Mouse (Mus musculus) hindbrain, postnatal 0 days (tissue): ENCODE measurements at regions not wholly inside any gene's neighbourhood (a gene's known extent, or its start where the extent isn't known, plus 50 kb on each side); places are given as distances from the start of the nearest gene placed in this dataset.
A peak's percentile ranks its signal among the peaks of the same experiment; 100 is the strongest.

Source experiments
- ATAC-seq: fragments of 200-750 bp; cut with Nextera tagmentation; 2 replicates; pipeline ENCODE4 v1.8.0; 2017; ENCODE audit warnings: mild to moderate bottlenecking, moderate TSS enrichment, moderate library complexity
- DNase-seq: peaks from one replicate; pipeline ENCODE4 v3.0.0-alpha.2; 2015; ENCODE audit warnings: low spot score
- H3K27ac ChIP-seq: fragments of 300-500 bp; sonication (generic); 2 replicates; pipeline ENCODE4 v1.5.1; 2014; ENCODE audit warnings: mild to moderate bottlenecking
- H3K27me3 ChIP-seq: fragments of 300-500 bp; sonication (generic); 2 replicates; pipeline ENCODE4 v1.6.1; 2014; ENCODE audit warnings: low read length, mixed read lengths; ENCODE audit not compliant: insufficient read depth
- H3K36me3 ChIP-seq: fragments of 300-500 bp; sonication (generic); 2 replicates; pipeline ENCODE4 v1.6.1; 2014; ENCODE audit warnings: low read length, mixed read lengths; ENCODE audit not compliant: insufficient read depth
- H3K4me1 ChIP-seq: fragments of 300-500 bp; sonication (generic); 2 replicates; pipeline ENCODE4 v1.6.1; 2014; ENCODE audit warnings: antibody characterized with exemption, low read length, mixed read lengths; ENCODE audit not compliant: insufficient read depth
- H3K4me2 ChIP-seq: fragments of 300-500 bp; sonication (generic); 2 replicates; pipeline ENCODE4 v1.6.1; 2014; ENCODE audit warnings: low read depth, mild to moderate bottlenecking, low read length, moderate library complexity, mixed read lengths
- H3K4me3 ChIP-seq: fragments of 300-500 bp; sonication (generic); 2 replicates; pipeline ENCODE4 v1.5.1; 2014; ENCODE audit warnings: low read length
- H3K9ac ChIP-seq: fragments of 300-500 bp; sonication (generic); replicated peaks from 2 replicates; pipeline ENCODE4 v1.6.1; 2014; ENCODE audit warnings: mild to moderate bottlenecking, low read length, moderate library complexity, mixed read lengths
- H3K9me3 ChIP-seq: fragments of 300-500 bp; sonication (generic); 2 replicates; pipeline ENCODE4 v1.6.1; 2016; ENCODE audit warnings: low read length, mixed read lengths
- CTCF ChIP-seq: IDR thresholded peaks from 2 replicates; pipeline ENCODE4 v1.5.1; 2016; ENCODE audit warnings: antibody characterized with exemption, control low read depth, low read depth
- WGBS: fragments of 180-500 bp; shearing (Covaris S2); extraction: QIAGEN DNeasy Blood & Tissue Kit; methylation state at CpG from one replicate; pipeline ENCODE4 v1.1.7; 2014; 5-methylcytosine and 5-hydroxymethylcytosine counted together

DNA sequence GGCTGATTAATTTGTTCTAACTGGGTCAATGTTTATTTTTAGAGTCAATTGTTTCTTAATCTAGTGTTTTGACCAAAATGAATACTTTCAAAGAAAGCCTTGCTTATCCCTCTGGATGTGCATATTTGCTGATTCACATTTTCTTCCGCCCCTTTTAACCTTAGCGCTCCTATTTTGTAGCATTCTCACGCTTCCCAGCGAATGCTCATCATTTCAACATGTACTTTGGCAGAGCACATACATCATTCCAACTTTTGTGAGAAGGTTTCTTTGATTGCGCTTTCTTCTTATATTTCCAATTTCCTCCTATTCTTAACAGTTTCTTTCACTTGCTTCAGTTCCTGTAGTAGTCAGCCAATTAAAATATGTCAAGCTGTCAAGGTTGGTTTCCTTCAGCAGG, 998.7 kb downstream of the Tecrl start:
- Histone ChIP-seq H3K27me3 (no peaks in the 10 kb centered on the region), H3K9me3 (no peaks in the 10 kb centered on the region), H3K4me1 (no peaks in the 10 kb centered on the region), H3K9ac (no peak overlapping the region), H3K4me2 (no peak overlapping the region), H3K27ac (no peak overlapping the region), H3K4me3 (no peak overlapping the region), H3K36me3 (no peaks in the 10 kb centered on the region)
- ATAC-seq (no peak), DNase-seq (no peak)
- WGBS, result 79% methylated on average over 5 of the region's 5 CpGs
- no peak for TF ChIP-seq CTCF

DNA sequence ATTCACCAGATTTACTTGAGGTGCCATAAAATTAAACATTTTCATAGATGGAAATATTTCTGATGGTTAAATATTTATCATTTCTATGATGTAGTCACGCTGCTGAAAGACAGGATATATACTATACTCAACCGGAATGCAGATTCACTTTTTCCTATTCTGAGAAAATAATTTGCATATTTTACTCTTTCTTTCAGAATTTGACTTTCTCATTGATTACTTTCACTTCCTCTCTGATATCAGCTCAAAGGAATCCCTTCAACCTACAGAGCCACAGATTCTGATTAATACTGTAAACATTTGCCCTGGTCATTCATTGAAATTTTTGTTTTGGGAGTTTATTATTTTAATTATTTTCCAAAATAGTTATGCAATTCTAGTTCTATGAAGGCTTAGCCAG, 1003.9 kb downstream of the Tecrl start:
- Histone ChIP-seq H3K36me3 (no peaks in the 10 kb centered on the region), H3K4me2 (no peak overlapping the region), H3K4me3 (no peak overlapping the region), H3K4me1 (no peaks in the 10 kb centered on the region), H3K9me3 (no peaks in the 10 kb centered on the region), H3K27ac (no peak overlapping the region), H3K9ac (no peak overlapping the region), H3K27me3 (no peaks in the 10 kb centered on the region)
- no peak for TF ChIP-seq CTCF
- ATAC-seq, result no peak
- 89% methylated on average over 2 of the region's 2 CpGs for WGBS
- no peak for DNase-seq

DNA sequence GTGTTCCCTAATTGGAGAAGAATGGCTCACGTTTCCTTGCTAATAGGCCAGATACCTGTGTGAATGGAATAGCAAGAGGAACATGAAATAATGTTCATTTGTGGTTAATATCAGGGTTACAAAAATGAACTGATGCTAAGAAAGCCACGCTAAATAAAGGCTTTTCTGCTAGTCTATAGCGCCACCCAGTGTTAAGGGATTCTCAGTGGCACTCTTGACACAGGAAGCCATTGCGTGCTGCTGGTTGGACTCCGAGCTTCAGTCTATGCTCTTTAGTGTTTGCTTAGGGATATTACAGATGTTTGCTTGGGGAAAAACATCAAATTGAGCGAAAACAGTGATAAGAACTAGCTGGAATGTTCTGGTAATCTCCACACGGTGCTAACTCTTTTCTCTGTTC, 1008.3 kb downstream of the Tecrl start:
- Histone ChIP-seq H3K4me1 (no peaks in the 10 kb centered on the region), H3K27me3 (no peaks in the 10 kb centered on the region), H3K9me3 (no peaks in the 10 kb centered on the region), H3K27ac (no peak overlapping the region), H3K9ac (no peak overlapping the region), H3K4me2 (no peak overlapping the region), H3K4me3 (no peak overlapping the region), H3K36me3 (no peaks in the 10 kb centered on the region)
- WGBS, result 9% methylated on average over 7 of the region's 7 CpGs
- peak; percentile 92 for TF ChIP-seq CTCF
- ATAC-seq, result peak; percentile 66; the same call in 1 of the 2 replicates
- DNase-seq, result peak; percentile 95

DNA sequence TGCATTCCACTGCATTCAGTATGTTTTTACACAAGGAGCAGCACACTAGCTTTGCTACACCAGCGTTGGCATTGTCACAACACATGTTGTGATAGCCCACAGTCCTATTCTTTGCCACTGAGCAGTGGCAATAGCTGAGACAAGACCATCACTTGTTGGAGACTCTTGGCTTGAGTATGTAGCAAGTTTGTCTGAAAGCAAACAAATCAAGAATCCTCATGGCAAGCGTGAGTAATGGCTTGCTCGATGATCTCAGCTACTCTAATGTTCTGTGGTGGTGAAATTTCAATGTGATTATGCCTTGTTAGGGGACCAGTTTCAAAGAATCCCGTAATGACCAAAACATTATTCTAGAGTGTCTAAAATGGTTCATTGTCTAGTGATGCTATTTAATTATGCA, 1030.6 kb downstream of the Tecrl start:
- Histone ChIP-seq H3K36me3 (no peaks in the 10 kb centered on the region), H3K4me1 (no peaks in the 10 kb centered on the region), H3K9ac (no peak overlapping the region), H3K9me3 (no peaks in the 10 kb centered on the region), H3K4me2 (no peak overlapping the region), H3K4me3 (no peak overlapping the region), H3K27ac (no peak overlapping the region), H3K27me3 (no peaks in the 10 kb centered on the region)
- no peak for TF ChIP-seq CTCF
- ATAC-seq (no peak), DNase-seq (no peak)
- WGBS, result 72% methylated on average over 4 of the region's 4 CpGs

DNA sequence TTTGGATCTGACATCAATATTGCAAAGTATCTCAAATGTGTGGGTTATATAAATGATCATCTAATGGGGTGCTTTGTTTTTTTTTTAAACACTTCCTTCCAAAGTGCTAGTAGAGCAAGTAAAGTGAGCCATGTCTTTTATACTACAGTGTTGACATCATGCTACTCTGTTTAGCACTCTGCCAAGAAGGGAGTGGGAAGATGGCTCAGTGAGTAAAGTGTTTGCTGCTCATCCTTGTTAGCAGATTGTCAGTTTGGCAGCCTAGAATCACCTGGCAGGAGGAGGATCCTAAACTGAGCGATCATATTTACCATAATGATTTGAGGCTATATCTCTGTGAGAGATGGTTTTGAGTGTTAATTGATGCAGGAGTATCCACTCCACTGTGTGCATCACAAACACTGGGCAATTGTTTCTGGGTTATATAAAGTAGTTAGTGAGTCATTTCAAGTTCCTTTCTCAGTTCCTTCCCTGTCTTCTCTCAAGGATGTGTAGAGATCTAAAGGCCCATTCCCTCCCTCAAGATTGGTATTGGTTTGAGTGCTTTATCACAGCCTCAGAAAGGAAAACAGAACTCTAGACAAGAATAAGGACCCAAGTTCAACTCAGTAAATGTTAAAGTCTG, 1035.2 kb downstream of the Tecrl start:
- DNase-seq (no peak), ATAC-seq (no peak)
- Histone ChIP-seq H3K9ac (no peak overlapping the region), H3K4me2 (no peak overlapping the region), H3K27me3 (no peaks in the 10 kb centered on the region), H3K27ac (no peak overlapping the region), H3K4me3 (no peak overlapping the region), H3K36me3 (no peaks in the 10 kb centered on the region), H3K9me3 (no peaks in the 10 kb centered on the region), H3K4me1 (no peaks in the 10 kb centered on the region)
- 74% methylated on average over 1 of the region's 1 CpGs for WGBS
- TF ChIP-seq CTCF, result no peak

DNA sequence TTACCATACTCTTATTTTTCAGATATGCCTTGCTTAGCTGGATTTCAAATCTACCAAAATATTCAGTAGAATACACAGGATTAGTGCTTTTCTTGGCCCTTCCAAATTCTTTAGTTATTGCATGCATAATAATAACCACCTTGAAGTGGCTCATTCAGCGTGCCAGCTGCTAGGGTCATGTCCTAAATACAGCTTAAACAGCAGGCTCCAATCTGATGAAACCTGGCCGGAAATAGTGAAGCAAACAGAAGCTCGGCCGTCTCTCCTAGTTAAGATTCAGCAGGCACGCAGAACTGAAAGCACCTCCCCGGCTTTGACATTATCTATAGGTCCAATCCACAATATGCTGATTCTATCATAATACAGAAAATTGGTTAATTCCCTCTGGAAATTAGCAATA, 1042.9 kb downstream of the Tecrl start:
- WGBS, result 22% methylated on average over 6 of the region's 6 CpGs
- Histone ChIP-seq H3K9ac (no peak overlapping the region), H3K27ac (no peak overlapping the region), H3K4me2 (no peak overlapping the region), H3K4me3 (no peak overlapping the region), H3K27me3 (no peaks in the 10 kb centered on the region), H3K4me1 (no peaks in the 10 kb centered on the region), H3K36me3 (no peaks in the 10 kb centered on the region), H3K9me3 (no peaks in the 10 kb centered on the region)
- DNase-seq (peak; percentile 60), ATAC-seq (no peak)
- TF ChIP-seq CTCF, result no peak

DNA sequence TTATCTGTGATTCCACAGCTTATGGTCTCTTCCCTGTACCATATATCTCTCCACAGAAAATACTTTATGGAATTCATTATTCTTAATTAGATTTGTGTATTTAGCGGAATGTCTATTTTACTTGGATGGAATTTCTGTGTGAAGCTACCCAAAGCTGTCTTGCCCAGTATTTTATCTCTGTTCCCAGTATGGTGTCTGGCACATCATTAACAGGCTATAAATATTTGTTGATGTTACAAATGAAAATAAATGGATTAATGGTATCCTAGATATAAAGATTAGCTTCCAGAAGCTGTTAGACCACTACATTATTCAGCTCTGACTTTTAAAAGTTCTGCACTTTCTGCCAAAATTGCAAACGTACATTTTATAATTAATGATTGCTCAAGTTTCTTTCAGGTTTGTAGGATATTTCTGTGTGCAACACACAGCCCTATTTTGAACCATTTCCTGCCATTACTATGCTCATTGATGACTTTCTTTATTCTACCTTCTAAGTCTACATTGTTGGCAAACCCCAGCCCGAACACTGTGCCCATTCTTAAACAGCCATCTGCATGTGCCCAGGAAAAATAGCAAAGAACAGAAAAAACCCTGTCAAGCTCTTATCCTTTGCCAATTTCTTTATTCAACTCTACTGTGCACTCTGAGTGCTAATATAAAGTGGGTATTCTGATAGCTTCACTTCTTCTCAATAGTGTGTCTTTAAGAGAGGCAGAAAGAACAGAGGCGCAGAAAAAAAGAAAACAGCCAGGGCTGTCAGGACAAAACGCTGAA, 1066.7 kb downstream of the Tecrl start:
- DNase-seq (peak; percentile 40), ATAC-seq (peak; percentile 64; the same call in 1 of the 2 replicates)
- H3K27me3 ChIP-seq, result no peaks in the 10 kb centered on the region
- no peak for TF ChIP-seq CTCF
- no peaks in the 10 kb centered on the region for H3K9me3 ChIP-seq
- WGBS, result 57% methylated on average over 5 of the region's 5 CpGs
- H3K4me2 ChIP-seq, result no peak overlapping the region
- no peak overlapping the region for H3K4me3 ChIP-seq
- H3K4me1 ChIP-seq, result no peaks in the 10 kb centered on the region
- H3K9ac ChIP-seq, result no peak overlapping the region
- H3K36me3 ChIP-seq, result no peaks in the 10 kb centered on the region
- no peak overlapping the region for H3K27ac ChIP-seq
